Mouse (Mus musculus): Measurements from ENCODE around the gene Nck2.

DNA sequence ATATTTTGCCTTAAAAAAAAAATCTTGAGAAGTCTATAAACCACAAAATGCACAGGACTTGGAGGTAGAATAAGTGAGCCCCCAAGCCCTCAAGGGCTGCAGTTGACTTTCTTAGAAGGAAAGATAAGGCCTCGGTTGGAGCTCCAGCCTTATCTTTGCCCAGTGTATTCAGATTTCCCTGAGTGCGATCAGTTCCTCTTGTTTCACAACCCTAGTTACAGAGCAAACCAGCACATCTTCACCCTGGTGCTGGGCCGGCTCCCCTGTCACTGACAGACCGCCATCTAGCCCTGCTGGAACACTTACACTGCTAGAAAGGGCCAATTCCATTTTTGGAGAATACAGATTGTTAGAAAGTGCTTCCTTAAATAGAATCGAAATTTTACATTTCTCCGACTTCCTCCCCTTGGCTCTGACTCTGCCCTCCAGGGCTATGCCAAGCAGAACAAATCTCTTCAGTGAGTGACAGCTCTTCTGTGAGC lies 91.2 kb downstream of the Nck2 start:
- TF ChIP-seq CTCF (IDR thresholded peaks at IDR 0.05; ENCODE audit: borderline replicate concordance, control insufficient read depth, extremely low read depth, insufficient read depth, low read length, poor library complexity): no peak
- TF ChIP-seq POLR2A (IDR thresholded peaks at IDR 0.05; ENCODE audit: control insufficient read depth, extremely low read depth, insufficient read depth, low read length, poor library complexity): no peak
